Mouse (Mus musculus): ENCODE data around the gene Gpatch8. TPM values are rescaled to one million over a fixed set of nuclear protein-coding genes. Genes with fewer than 3 reads are reported as not detected.

Gene Gpatch8
- polyA plus RNA-seq, 1 experiment = 9.0 TPM

- no peak overlapping the region for H3ac ChIP-seq (ENCODE audit: control insufficient read depth, insufficient read length)
- TF ChIP-seq POLR2A (IDR thresholded peaks at IDR 0.05; ENCODE audit: insufficient read length, low read depth) (no peak), REST (IDR thresholded peaks at IDR 0.05; ENCODE audit: insufficient read depth, insufficient read length) (no peak), TCF3 (IDR thresholded peaks at IDR 0.05; ENCODE audit: insufficient read length, low read depth) (no peak), POLR2AphosphoS2 (IDR thresholded peaks at IDR 0.05; ENCODE audit: insufficient read length, low read depth) (no peak), TCF12 (IDR thresholded peaks at IDR 0.05; ENCODE audit: insufficient read depth, poor library complexity, severe bottlenecking) (no peak), SRF (IDR thresholded peaks at IDR 0.05; ENCODE audit: control insufficient read depth, insufficient read length, low read depth) (no peak), USF1 (IDR thresholded peaks at IDR 0.05; ENCODE audit: low read depth) (no peak), CEBPB (IDR thresholded peaks at IDR 0.05; ENCODE audit: insufficient read depth, poor library complexity, severe bottlenecking) (no peak), MYOG (IDR thresholded peaks at IDR 0.05; ENCODE audit: control insufficient read depth in 1 of 3, insufficient read depth in 1 of 3, insufficient read length in 2 of 3, low read depth in 2 of 3) (no peak), MAX (IDR thresholded peaks at IDR 0.05; ENCODE audit: low read depth) (no peak), MYOD1 (IDR thresholded peaks at IDR 0.05; ENCODE audit: control insufficient read depth in 1 of 3, insufficient read length in 2 of 3, low read depth in 2 of 3) (no peak), E2F4 (IDR thresholded peaks at IDR 0.05; ENCODE audit: insufficient read depth) (no peak)
- no peak overlapping the region for H3K4me2 ChIP-seq (ENCODE audit: low read depth)
- peaks cover 67% of the 10 kb centered on the region for H3K79me2 ChIP-seq (ENCODE audit: control insufficient read depth, insufficient read depth)
- H3K4me3 ChIP-seq = no peak overlapping the region
- H3K36me3 ChIP-seq (ENCODE audit: control insufficient read depth, insufficient read depth) = peaks cover 19% of the 10 kb centered on the region
- H3K27me3 ChIP-seq (ENCODE audit: control insufficient read depth, insufficient read depth, insufficient read length) = no peaks in the 10 kb centered on the region
Observed at GRCm38 (mm10) chr11:102531425-102531824, 24.8 kb downstream of the Gpatch8 start.

GRCm38 (mm10) chr11:102514793-102515424 is 41.3 kb downstream of the Gpatch8 start:
- no peak overlapping the region for H3K4me3 ChIP-seq
- H3K4me2 ChIP-seq (ENCODE audit: low read depth) = no peak overlapping the region
- no peak for TF ChIP-seq SRF (IDR thresholded peaks at IDR 0.05; ENCODE audit: control insufficient read depth, insufficient read length, low read depth)
- no peak for TF ChIP-seq MYOD1 (IDR thresholded peaks at IDR 0.05; ENCODE audit: control insufficient read depth in 1 of 3, insufficient read length in 2 of 3, low read depth in 2 of 3)
- no peak for TF ChIP-seq REST (IDR thresholded peaks at IDR 0.05; ENCODE audit: insufficient read depth, insufficient read length)
- TF ChIP-seq TCF3 (IDR thresholded peaks at IDR 0.05; ENCODE audit: insufficient read length, low read depth) = no peak
- no peak for TF ChIP-seq USF1 (IDR thresholded peaks at IDR 0.05; ENCODE audit: low read depth)
- TF ChIP-seq POLR2AphosphoS2 (IDR thresholded peaks at IDR 0.05; ENCODE audit: insufficient read length, low read depth) = no peak
- TF ChIP-seq CEBPB (IDR thresholded peaks at IDR 0.05; ENCODE audit: insufficient read depth, poor library complexity, severe bottlenecking) = no peak
- no peak for TF ChIP-seq POLR2A (IDR thresholded peaks at IDR 0.05; ENCODE audit: insufficient read length, low read depth)
- no peak for TF ChIP-seq E2F4 (IDR thresholded peaks at IDR 0.05; ENCODE audit: insufficient read depth)
- no peak for TF ChIP-seq MAX (IDR thresholded peaks at IDR 0.05; ENCODE audit: low read depth)
- no peak for TF ChIP-seq MYOG (IDR thresholded peaks at IDR 0.05; ENCODE audit: control insufficient read depth in 1 of 3, insufficient read depth in 1 of 3, insufficient read length in 2 of 3, low read depth in 2 of 3)
- TF ChIP-seq TCF12 (IDR thresholded peaks at IDR 0.05; ENCODE audit: insufficient read depth, poor library complexity, severe bottlenecking) = no peak
- H3ac ChIP-seq (ENCODE audit: control insufficient read depth, insufficient read length) = no peak overlapping the region
- H3K27me3 ChIP-seq (ENCODE audit: control insufficient read depth, insufficient read depth, insufficient read length) = no peaks in the 10 kb centered on the region
- H3K36me3 ChIP-seq (ENCODE audit: control insufficient read depth, insufficient read depth) = peaks cover 6% of the 10 kb centered on the region
- peaks cover 8% of the 10 kb centered on the region for H3K79me2 ChIP-seq (ENCODE audit: control insufficient read depth, insufficient read depth)

GRCm38 (mm10) chr11:102510226-102510625 is 46.0 kb downstream of the Gpatch8 start:
- Histone ChIP-seq H3K27me3 (ENCODE audit: control insufficient read depth, insufficient read depth, insufficient read length) (no peaks in the 10 kb centered on the region), H3K4me3 (no peak overlapping the region), H3K4me2 (ENCODE audit: low read depth) (no peak overlapping the region), H3ac (ENCODE audit: control insufficient read depth, insufficient read length) (no peak overlapping the region), H3K36me3 (ENCODE audit: control insufficient read depth, insufficient read depth) (peaks cover 13% of the 10 kb centered on the region), H3K79me2 (ENCODE audit: control insufficient read depth, insufficient read depth) (peaks cover 5% of the 10 kb centered on the region)
- TF ChIP-seq USF1 (IDR thresholded peaks at IDR 0.05; ENCODE audit: low read depth) (no peak), MYOG (IDR thresholded peaks at IDR 0.05; ENCODE audit: control insufficient read depth in 1 of 3, insufficient read depth in 1 of 3, insufficient read length in 2 of 3, low read depth in 2 of 3) (peak in 2 of 3 experiments; percentile 44 to 77), MYOD1 (IDR thresholded peaks at IDR 0.05; ENCODE audit: control insufficient read depth in 1 of 3, insufficient read length in 2 of 3, low read depth in 2 of 3) (peak in 1 of 3 experiments; percentile 60)

GRCm38 (mm10) chr11:102496732-102497131 is 59.5 kb downstream of the Gpatch8 start:
- H3K4me2 ChIP-seq (ENCODE audit: low read depth) = no peak overlapping the region
- no peak overlapping the region for H3K4me3 ChIP-seq
- no peak overlapping the region for H3ac ChIP-seq (ENCODE audit: control insufficient read depth, insufficient read length)
- no peaks in the 10 kb centered on the region for H3K79me2 ChIP-seq (ENCODE audit: control insufficient read depth, insufficient read depth)
- H3K27me3 ChIP-seq (ENCODE audit: control insufficient read depth, insufficient read depth, insufficient read length) = no peaks in the 10 kb centered on the region
- TF ChIP-seq TCF12 (IDR thresholded peaks at IDR 0.05; ENCODE audit: insufficient read depth, poor library complexity, severe bottlenecking) (no peak), REST (IDR thresholded peaks at IDR 0.05; ENCODE audit: insufficient read depth, insufficient read length) (no peak), CEBPB (IDR thresholded peaks at IDR 0.05; ENCODE audit: insufficient read depth, poor library complexity, severe bottlenecking) (no peak)
- H3K36me3 ChIP-seq (ENCODE audit: control insufficient read depth, insufficient read depth) = peaks cover 54% of the 10 kb centered on the region

GRCm38 (mm10) chr11:102496206-102496605 is 60.0 kb downstream of the Gpatch8 start:
- Histone ChIP-seq H3K27me3 (ENCODE audit: control insufficient read depth, insufficient read depth, insufficient read length) (no peaks in the 10 kb centered on the region), H3K79me2 (ENCODE audit: control insufficient read depth, insufficient read depth) (no peaks in the 10 kb centered on the region), H3K4me3 (no peak overlapping the region), H3K36me3 (ENCODE audit: control insufficient read depth, insufficient read depth) (peaks cover 51% of the 10 kb centered on the region), H3K4me2 (ENCODE audit: low read depth) (no peak overlapping the region), H3ac (ENCODE audit: control insufficient read depth, insufficient read length) (no peak overlapping the region)
- TF ChIP-seq MYOD1 (IDR thresholded peaks at IDR 0.05; ENCODE audit: control insufficient read depth in 1 of 3, insufficient read length in 2 of 3, low read depth in 2 of 3) = peak in 2 of 3 experiments; percentile 44 to 66
- TF ChIP-seq E2F4 (IDR thresholded peaks at IDR 0.05; ENCODE audit: insufficient read depth) = no peak
- no peak for TF ChIP-seq TCF3 (IDR thresholded peaks at IDR 0.05; ENCODE audit: insufficient read length, low read depth)
- TF ChIP-seq REST (IDR thresholded peaks at IDR 0.05; ENCODE audit: insufficient read depth, insufficient read length) = no peak
- peak in 1 of 3 experiments; percentile 32 for TF ChIP-seq MYOG (IDR thresholded peaks at IDR 0.05; ENCODE audit: control insufficient read depth in 1 of 3, insufficient read depth in 1 of 3, insufficient read length in 2 of 3, low read depth in 2 of 3)
- no peak for TF ChIP-seq POLR2AphosphoS2 (IDR thresholded peaks at IDR 0.05; ENCODE audit: insufficient read length, low read depth)
- TF ChIP-seq CEBPB (IDR thresholded peaks at IDR 0.05; ENCODE audit: insufficient read depth, poor library complexity, severe bottlenecking) = no peak

Measured in myocyte (in vitro differentiated cells).